Comparison of ENCODE assay signal across 34 mouse cellular contexts in the genomic region with DNA sequence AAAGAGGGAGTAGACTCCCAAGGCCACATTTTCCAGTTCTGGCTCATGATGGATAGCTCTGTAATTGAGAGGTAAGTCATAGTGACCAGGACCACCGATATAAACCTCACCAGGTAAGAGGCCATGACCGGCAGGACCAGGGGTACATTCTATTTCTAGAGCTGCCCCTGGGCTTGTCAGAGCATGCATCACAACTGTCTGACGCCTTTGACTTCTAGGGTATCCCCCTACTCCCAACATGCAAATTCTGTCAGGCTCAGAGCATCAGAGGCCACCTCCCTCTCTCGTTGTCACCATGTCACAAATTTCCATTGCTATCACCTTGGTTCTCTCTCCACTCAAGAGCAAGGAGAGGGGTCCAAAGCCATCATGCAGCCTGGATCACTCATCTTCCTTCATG.
"Had no signal": no experiment of that assay in that cellular context is flagged by ENCODE, and none has a peak within 500 bp of the region (broad histone marks: within the 10 kb centered on the region; RNA-seq: fewer than 3 reads in every experiment).

No protein-coding gene starts in this region.

- ATAC-seq: hindbrain, embryonic 16.5 days; hindbrain, postnatal 0 days; inflammation-experienced regulatory T-cells, adult 6 months; intestine, embryonic 15.5 days; intestine, embryonic 16.5 days; intestine, postnatal 0 days had no signal

- DNase-seq: heart, postnatal 10 days; heart, postnatal 14 days; heart, postnatal 36 days; heart, postnatal 4 days; kidney, adult 11 months; kidney, adult 18-20 months; kidney, adult 2 months; kidney, adult 8-10 months; kidney, adult 9 months; kidney, postnatal 10 days; kidney, postnatal 14 days; kidney, postnatal 25 days; kidney, postnatal 36 days; kidney, postnatal 4 days; layer of hippocampus, adult 9-11 months had no signal

- H3K9ac ChIP-seq: heart, embryonic 12.5 days; heart, embryonic 13.5 days; heart, embryonic 15.5 days; hindbrain, embryonic 12.5 days; hindbrain, embryonic 13.5 days; hindbrain, embryonic 14.5 days; hindbrain, embryonic 15.5 days; intestine, embryonic 15.5 days; kidney, embryonic 15.5 days had no signal

- H3K4me3 ChIP-seq: heart, embryonic 10.5 days; heart, embryonic 12.5 days; heart, embryonic 13.5 days; heart, embryonic 15.5 days; hindbrain, embryonic 10.5 days; hindbrain, embryonic 12.5 days; hindbrain, embryonic 13.5 days; hindbrain, embryonic 15.5 days; intestine, embryonic 15.5 days; kidney, embryonic 15.5 days; layer of hippocampus, adult 2 months had no signal

- H3K4me2 ChIP-seq: heart, embryonic 11.5 days; heart, embryonic 12.5 days; heart, embryonic 13.5 days; heart, embryonic 15.5 days; hindbrain, embryonic 12.5 days; hindbrain, embryonic 13.5 days; hindbrain, embryonic 14.5 days; hindbrain, embryonic 15.5 days; intestine, embryonic 15.5 days; kidney, embryonic 15.5 days had no signal

- H3K9me3 ChIP-seq: heart, embryonic 10.5 days; heart, embryonic 12.5 days; heart, embryonic 13.5 days; heart, embryonic 15.5 days; hindbrain, embryonic 10.5 days; hindbrain, embryonic 12.5 days; hindbrain, embryonic 13.5 days; hindbrain, embryonic 15.5 days; intestine, embryonic 15.5 days; kidney, embryonic 15.5 days had no signal

- H3K27me3 ChIP-seq: heart, embryonic 12.5 days; hindbrain, embryonic 12.5 days; hindbrain, embryonic 15.5 days; intestine, embryonic 15.5 days; kidney, embryonic 15.5 days had no signal

- H3K27ac ChIP-seq: heart, embryonic 10.5 days; heart, embryonic 13.5 days; heart, embryonic 15.5 days; hindbrain, embryonic 10.5 days; hindbrain, embryonic 12.5 days; hindbrain, embryonic 13.5 days; hindbrain, embryonic 14.5 days; hindbrain, embryonic 15.5 days; hindbrain, postnatal 0 days; intestine, embryonic 15.5 days; kidney, embryonic 15.5 days; kidney, postnatal 0 days; layer of hippocampus, adult 2 months had no signal

- H3K36me3 ChIP-seq: heart, embryonic 10.5 days; heart, embryonic 12.5 days; heart, embryonic 13.5 days; heart, embryonic 15.5 days; hindbrain, embryonic 10.5 days; hindbrain, embryonic 12.5 days; hindbrain, embryonic 13.5 days; hindbrain, embryonic 15.5 days; intestine, embryonic 15.5 days; kidney, embryonic 15.5 days had no signal

- H3K4me1 ChIP-seq: heart, embryonic 10.5 days; heart, embryonic 12.5 days; heart, embryonic 13.5 days; heart, embryonic 15.5 days; hindbrain, embryonic 10.5 days; hindbrain, embryonic 12.5 days; hindbrain, embryonic 13.5 days; hindbrain, embryonic 15.5 days; intestine, embryonic 15.5 days; kidney, embryonic 15.5 days had no signal
